Mouse (Mus musculus) CD4-positive, CD25-positive, alpha-beta regulatory T cell, adult 4 months (primary cell): Measurements from ENCODE around the gene Gm10378. TPM values are rescaled to one million over a fixed set of nuclear protein-coding genes. Genes with fewer than 3 reads are reported as not detected.
"Not testable (repeated sequence)": the region's sequence is repeated elsewhere in the genome, so short reads cannot be mapped to it uniquely, and the experiment has no call there.

ENCODE experiments used
- ATAC-seq: one replicate; pipeline ENCODE4 v1.8.0; 2017
- polyA plus RNA-seq, 2 experiments: library from polyadenylated mRNA; unstranded; fragments of 100-300 nt; shearing (Covaris generic); gene quantifications; one replicate each; pipeline ENCODE4 v1.2.1; 2017

The Gm10378 gene
- not detected for polyA plus RNA-seq

DNA sequence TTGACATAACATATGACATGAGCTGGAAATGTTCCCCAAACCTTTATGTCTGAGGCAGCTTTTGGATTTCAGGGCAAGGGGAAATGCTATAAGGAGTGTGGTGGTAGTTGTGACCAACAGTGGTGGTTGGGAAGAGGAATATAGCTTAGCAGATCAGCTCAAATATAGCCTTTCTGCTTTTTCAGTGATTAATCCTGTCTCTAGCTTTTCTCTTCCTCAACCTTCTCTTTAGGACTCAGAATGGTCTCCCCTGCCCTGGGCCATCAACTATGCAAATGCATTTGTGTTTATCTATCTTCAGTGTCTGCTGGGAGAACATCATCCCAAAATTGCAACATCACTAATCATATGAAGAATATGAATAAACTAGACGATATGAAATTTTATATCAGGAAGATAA is at the start of gene Gm10378:
Gm10378 (plus strand) TSS at position 301 of the 400 bp plus-strand sequence.
- ATAC-seq, result not testable (repeated sequence)

DNA sequence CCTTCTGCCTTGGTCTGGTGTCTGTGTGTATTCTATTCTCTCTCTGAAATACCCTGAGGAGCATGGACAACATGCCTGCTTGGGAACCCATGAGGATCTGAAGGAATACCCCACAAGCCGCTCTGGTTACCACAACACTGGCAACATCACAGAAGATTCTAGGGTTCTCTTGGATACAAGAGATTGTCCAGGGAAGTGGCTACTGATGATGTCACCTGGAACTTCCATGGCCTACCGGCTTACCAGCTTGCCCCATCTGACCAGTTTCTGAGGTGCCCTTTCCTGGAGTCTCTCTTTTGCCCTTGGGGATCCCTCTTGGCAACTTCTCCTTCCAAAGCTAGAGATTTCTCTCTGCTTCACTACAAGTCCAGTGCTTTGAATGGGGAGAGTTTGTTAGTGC is 13.9 kb upstream of the Gm10378 start, which contains the start of gene Gm3633:
Gm3633 (minus strand) TSS at position 101 of the 400 bp plus-strand sequence.
- not testable (repeated sequence) for ATAC-seq

Other genes starting within 250 kb of the Gm10378 start
- gene Gm8005, start 216.3 kb upstream of the Gm10378 start, polyA plus RNA-seq, result not detected
- not detected for gene Gm8011, start 192.1 kb upstream of the Gm10378 start, polyA plus RNA-seq
- not detected for gene Gm8020, start 153.6 kb upstream of the Gm10378 start, polyA plus RNA-seq
- gene Gm8024, start 131.7 kb upstream of the Gm10378 start, polyA plus RNA-seq, result not detected
- gene Gm17124, start 56.1 kb upstream of the Gm10378 start, polyA plus RNA-seq, result not detected
- gene Gm3633, start 14.0 kb upstream of the Gm10378 start, polyA plus RNA-seq, result not detected
- not detected for gene Gm3015, start 112.9 kb downstream of the Gm10378 start, polyA plus RNA-seq
- gene Gm10377, start 142.0 kb downstream of the Gm10378 start, polyA plus RNA-seq, result not detected
- not detected for gene Gm21977, start 197.5 kb downstream of the Gm10378 start, polyA plus RNA-seq